Mouse (Mus musculus) heart, postnatal 25 days (tissue): ENCODE data around the gene Olfr150. TPM values are rescaled to one million over a fixed set of nuclear protein-coding genes. Genes with fewer than 3 reads are reported as not detected.
"Not testable (repeated sequence)": the region's sequence is repeated elsewhere in the genome, so short reads cannot be mapped to it uniquely, and the experiment has no call there.

Source experiments
- DNase-seq: peaks from one replicate; pipeline ENCODE4 v3.0.0; 2022; ENCODE audit warnings: low spot score
- intact Hi-C: fragments of 180-260 bp; cut with DNase I; formaldehyde crosslinking; loops from one replicate; pipeline ENCODE4 v1.15.1; 2025
- total RNA-seq, 2 experiments: library from RNA; stranded (reverse); gene quantifications; 2 replicates each; pipeline ENCODE4 v1.2.3; 2021

Gene Olfr150
- not detected for total RNA-seq

DNA sequence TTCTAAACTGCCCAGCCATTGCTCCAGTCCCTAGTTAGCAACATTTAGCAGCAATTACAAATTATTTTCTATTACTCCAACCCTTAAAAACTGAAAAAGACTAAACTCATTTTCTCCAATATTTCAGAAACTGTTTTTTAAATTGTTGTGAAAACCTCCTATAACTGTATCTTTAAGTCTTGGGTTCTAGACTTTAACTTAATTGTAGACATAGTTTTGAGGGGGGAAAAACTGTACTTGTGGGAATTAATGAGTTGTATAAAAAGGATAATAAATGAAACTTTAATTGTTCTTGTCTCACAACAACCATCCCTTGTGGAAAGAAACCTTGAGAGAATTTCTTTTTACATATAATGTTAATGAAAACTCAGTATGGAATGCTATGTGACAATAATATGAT lies at the start of gene Olfr150:
TSS of gene Olfr150 (plus strand) at position 301 of the 400 bp plus-strand sequence.
- intact Hi-C loops, result no loop called here
- no peak for DNase-seq

DNA sequence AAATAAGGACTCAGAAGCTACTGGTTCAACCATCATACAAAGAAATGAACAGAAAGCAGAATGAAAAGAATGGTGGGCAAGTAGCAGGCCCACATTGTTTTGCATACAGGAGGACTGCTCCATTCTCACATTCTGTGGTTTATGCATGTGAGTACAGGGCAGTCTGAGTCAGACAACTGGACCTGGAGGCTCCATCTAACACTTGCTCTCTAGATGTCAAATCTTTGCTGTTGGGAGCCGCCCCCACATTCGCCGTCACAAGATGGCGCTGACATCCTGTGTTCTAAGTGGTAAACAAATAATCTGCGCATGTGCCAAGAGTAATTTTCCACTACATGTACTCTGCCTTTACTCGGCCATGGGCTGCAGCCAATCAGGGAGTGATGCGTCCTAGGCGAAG lies 29.7 kb upstream of the Olfr150 start:
- DNase-seq, intact Hi-C loops: not testable (repeated sequence)

DNA sequence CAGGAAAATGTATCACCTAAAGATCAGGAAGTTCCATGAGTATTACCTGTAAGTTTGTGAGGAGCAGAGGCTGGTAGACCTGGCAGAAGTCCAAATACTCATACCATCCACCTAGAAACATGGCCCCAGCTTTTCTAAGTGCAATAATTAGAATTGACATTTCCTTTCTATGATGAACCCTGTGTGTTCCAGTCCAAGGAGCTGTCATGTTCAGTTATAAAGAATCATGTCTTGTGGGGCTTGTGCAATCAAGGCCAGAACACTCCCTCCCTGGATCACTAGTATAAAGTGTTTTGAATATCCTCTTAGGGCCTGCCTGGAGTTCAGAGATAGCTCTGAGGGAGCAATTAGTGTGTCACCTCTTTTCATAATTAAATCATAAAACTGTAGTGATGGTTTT lies 23.8 kb upstream of the Olfr150 start, which contains the start of gene Olfr149:
TSS of gene Olfr149 (minus strand) at position 101 of the 400 bp plus-strand sequence.
- intact Hi-C loops, result no loop called here
- no peak for DNase-seq

DNA sequence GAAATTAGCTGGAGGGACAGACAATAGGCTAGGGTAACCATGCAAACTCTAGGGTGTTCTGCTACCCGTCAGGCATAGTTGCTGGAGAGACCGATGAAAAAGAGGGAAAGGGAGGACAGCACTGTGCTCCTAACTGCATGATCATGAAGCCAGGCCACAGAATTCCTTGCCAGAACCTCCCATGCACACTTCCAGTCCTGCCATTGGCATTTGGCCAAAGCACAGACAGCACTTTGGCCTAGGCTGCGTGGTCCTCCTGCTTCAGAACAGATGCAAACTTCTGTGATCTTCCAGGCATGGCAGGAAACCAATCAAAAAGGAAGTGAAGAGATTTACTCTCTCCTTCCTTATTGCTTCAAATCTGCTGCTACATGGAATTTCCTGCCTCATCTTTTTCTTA lies 21.8 kb upstream of the Olfr150 start:
- no peak for DNase-seq
- intact Hi-C loops, result no loop called here

DNA sequence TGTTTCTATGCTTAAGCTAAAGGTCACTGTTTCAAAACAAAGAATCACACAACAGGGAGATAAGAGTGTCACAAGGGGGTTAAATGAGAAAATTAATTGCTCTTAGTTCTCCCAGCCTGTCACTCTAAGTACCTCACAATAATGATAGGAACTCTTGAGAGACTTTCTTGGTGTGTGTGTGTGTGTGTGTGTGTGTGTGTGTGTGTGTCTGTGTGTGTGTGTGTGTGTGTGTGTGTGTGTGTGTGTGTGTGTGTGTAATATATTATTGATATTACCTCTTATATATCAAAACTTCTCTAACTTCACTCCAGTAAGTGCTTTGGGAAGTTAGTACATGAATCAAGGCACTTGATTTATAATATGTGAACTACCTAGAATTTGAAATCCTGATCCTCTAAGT lies 19.7 kb upstream of the Olfr150 start, which contains the start of gene Olfr965:
TSS of gene Olfr965 (plus strand) at position 301 of the 400 bp plus-strand sequence.
- intact Hi-C loops, result no loop called here
- no peak for DNase-seq

DNA sequence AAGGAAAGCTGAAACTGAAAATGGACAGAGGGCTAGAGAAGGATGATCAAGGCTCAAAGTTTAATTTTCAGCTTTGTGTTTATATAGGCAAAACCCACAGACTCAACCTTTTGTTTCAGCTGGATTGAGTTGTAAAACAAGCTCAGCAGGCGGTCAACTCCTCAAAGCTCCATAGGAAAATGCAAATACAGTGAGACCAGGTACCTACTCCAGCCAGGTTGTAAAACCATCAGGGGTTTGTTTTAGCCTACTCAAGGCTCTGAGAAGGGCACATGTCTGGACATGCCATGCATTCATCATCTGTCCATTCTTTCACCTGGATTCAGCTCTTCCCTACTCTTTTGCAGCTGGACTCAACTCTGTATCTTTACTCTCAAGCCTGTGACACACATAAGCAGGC lies 10.0 kb downstream of the Olfr150 start:
- DNase-seq, result no peak
- intact Hi-C loops, result no loop called here

DNA sequence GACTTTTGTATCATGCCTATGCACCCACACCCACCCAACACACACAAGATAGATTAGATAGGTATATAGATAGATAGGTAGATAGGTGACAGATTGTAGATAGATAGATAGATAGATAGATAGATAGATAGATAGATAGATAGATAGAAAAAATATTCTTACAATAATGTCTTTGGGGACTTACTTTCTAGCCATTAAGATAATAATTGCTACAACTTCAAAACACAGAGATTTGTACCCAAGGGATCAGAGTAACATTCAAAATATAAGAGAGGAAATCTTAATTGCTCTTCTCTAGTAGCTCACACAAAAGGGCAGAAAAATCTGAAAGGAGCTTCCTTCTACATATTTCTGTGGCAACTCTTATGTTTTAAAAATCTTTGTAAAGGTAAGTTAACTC lies 15.2 kb downstream of the Olfr150 start, which contains the start of gene Olfr967:
TSS of gene Olfr967 (plus strand) at position 301 of the 400 bp plus-strand sequence.
- DNase-seq, result no peak
- intact Hi-C loops, result no loop called here

DNA sequence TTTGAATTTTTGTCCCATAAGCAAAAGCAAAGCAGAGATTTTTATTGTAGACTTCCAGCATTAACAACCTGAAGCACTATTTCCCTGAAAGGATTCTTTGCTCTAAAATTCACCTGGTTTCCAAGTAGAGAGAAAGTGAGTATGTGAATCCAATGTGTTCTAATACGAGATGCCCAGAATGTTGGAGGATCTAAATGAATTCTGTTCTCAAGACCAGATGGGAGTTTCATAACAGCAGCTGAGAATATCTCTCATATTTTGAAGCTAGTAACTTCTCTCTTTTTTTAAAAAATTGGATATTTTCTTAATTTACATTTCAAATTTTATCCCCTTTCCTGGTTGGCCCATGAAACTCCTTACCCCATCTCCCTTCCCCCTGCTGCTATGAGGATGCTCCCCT lies 15.7 kb downstream of the Olfr150 start:
- intact Hi-C loops, result no loop called here
- DNase-seq, result no peak

DNA sequence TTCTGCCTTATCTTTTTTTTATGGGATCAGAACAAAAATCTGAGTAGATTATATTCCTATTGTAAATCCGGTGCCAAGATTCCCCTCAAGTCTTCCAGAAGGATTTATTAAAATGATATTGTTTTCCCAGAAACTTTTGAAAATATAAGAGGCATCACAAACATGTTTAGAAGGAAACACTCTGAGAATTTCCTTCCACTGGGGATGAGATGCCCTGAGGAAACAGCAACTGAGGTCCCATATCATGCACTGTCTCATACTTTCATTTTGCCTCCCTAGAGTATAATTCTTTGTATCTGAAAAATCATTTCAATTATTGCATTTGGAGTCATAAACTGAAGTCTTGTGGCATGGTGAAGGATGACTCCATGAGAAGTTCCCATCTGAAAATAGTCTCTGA lies 52.4 kb downstream of the Olfr150 start, which contains the start of gene Olfr968:
TSS of gene Olfr968 (minus strand) at position 101 of the 400 bp plus-strand sequence.
- intact Hi-C loops, result no loop called here
- DNase-seq, result no peak

Other genes starting within 250 kb of the Olfr150 start
- gene Olfr44, start 237.0 kb upstream of the Olfr150 start, total RNA-seq, result not detected
- gene Olfr957, start 215.2 kb upstream of the Olfr150 start, total RNA-seq, result not detected
- gene Olfr958, start 176.9 kb upstream of the Olfr150 start, total RNA-seq, result not detected
- not detected for gene Olfr959, start 155.4 kb upstream of the Olfr150 start, total RNA-seq
- gene AW551984, start 126.6 kb upstream of the Olfr150 start, total RNA-seq, result under 1 TPM; 0.36 to 0.78 TPM
- not detected for gene Olfr148, start 120.3 kb upstream of the Olfr150 start, total RNA-seq
- not detected for gene Olfr960, start 109.6 kb upstream of the Olfr150 start, total RNA-seq
- gene Olfr961, start 85.9 kb upstream of the Olfr150 start, total RNA-seq, result not detected
- gene Olfr963, start 63.8 kb upstream of the Olfr150 start, total RNA-seq, result not detected
- not detected for gene Olfr149, start 23.9 kb upstream of the Olfr150 start, total RNA-seq
- not detected for gene Olfr965, start 19.6 kb upstream of the Olfr150 start, total RNA-seq
- gene Olfr967, start 15.3 kb downstream of the Olfr150 start, total RNA-seq, result not detected
- gene Olfr968, start 52.3 kb downstream of the Olfr150 start, total RNA-seq, result not detected
- gene Olfr969, start 60.0 kb downstream of the Olfr150 start, total RNA-seq, result not detected
- gene Olfr970, start 77.9 kb downstream of the Olfr150 start, total RNA-seq, result not detected
- not detected for gene Olfr971, start 105.9 kb downstream of the Olfr150 start, total RNA-seq
- not detected for gene Olfr972, start 135.4 kb downstream of the Olfr150 start, total RNA-seq
- gene Olfr229, start 176.4 kb downstream of the Olfr150 start, total RNA-seq, result not detected
- gene Olfr974, start 206.5 kb downstream of the Olfr150 start, total RNA-seq, result not detected
- not detected for gene Olfr975, start 221.1 kb downstream of the Olfr150 start, total RNA-seq
- not detected for gene Olfr976, start 230.2 kb downstream of the Olfr150 start, total RNA-seq